In the genomic region with DNA sequence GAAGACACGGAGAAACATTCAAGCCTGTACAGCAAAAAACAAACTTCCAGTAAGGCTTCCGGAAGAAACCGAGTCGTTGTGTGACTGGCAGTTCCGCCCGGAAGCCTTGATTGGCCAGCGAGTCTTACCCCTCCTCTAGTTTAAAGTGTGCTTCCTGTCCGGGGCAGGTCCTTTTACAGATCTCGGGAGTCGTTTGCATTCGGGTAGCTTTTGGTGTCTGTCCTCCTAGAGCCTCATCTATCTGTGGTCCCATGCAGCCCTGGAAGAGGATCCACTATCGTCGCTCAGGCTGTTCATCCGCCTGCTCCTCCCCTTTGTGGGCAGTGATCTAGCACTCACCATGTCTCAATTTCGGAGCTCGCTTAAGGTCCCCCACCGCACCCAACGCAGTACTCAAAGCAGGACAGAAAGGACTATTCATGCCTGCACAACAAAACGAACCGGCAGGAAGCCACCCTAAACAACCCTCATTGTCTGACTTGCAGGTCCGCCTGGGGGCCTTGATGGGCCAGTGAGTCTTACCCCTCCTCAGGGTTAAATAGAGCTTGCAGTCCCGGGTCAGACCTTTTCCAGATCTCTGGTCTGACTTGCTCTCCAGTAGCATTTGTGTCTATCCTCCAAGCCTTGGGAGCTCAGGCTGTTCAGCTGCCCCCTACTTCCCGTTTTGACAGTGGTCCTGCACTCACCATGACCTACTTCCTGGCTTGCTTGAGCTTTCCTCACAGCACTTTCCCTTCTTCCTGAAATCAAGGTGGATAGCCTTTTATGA, we compare ENCODE assay signal across 8 mouse cellular contexts. TPM values are rescaled to one million over a fixed set of nuclear protein-coding genes. Genes with fewer than 3 reads are reported as not detected.
DNase-seq lines count a peak whose midpoint lies in the region; ATAC-seq lines count a peak whose summit lies in the region.

Zfp825 (minus strand) TSS at position 82 of the 769 bp plus-strand sequence.

- H3K4me3 ChIP-seq in hindbrain, embryonic 11.5 days (ENCODE audit: low read depth, low read length), result peak within 1 kb of the TSS; percentile 58

- DNase-seq in Muller cell, postnatal 12 days (ENCODE audit: inconsistent ontology term), result peak; percentile 83
- peak; percentile 72 for DNase-seq in cerebellum, adult 9-11 months
- peak; percentile 74 to 83 for DNase-seq in frontal cortex, adult 2 months (ENCODE audit: extremely low spot score in 1 of 2, low spot score in 1 of 2)
- DNase-seq in hindbrain, embryonic 11.5 days (ENCODE audit: low spot score), result peak; percentile 77
- peak; percentile 49 to 66 for DNase-seq in layer of hippocampus, postnatal 10 days (ENCODE audit: low spot score in 2 of 2)
- peak; percentile 83 for DNase-seq in lung, postnatal 10 days
- peak; percentile 63 for DNase-seq in ovary, postnatal 36 days (ENCODE audit: low spot score)
- DNase-seq in thymus, postnatal 25 days, result peak; percentile 75

- peak within 1 kb of the TSS; percentile 82 for H3K27ac ChIP-seq in hindbrain, embryonic 11.5 days (ENCODE audit: low read depth, low read length)

- no peaks in the 10 kb centered on the region for H3K27me3 ChIP-seq in hindbrain, embryonic 11.5 days (ENCODE audit: control insufficient read depth, insufficient read depth, low read length)

- H3K4me2 ChIP-seq in hindbrain, embryonic 11.5 days (replicated peaks; ENCODE audit: low read depth, low read length), result peak within 1 kb of the TSS; percentile 77

- ATAC-seq in hindbrain, embryonic 11.5 days (ENCODE audit: low FRiP score), result peak; percentile 98

- no peaks in the 10 kb centered on the region for H3K9me3 ChIP-seq in hindbrain, embryonic 11.5 days (ENCODE audit: control insufficient read depth, low read length)

- under 1% methylated on average over 23 of the region's 23 CpGs for WGBS in hindbrain, embryonic 11.5 days

- H3K4me1 ChIP-seq in hindbrain, embryonic 11.5 days (replicated peaks; ENCODE audit: control insufficient read depth, insufficient read depth, low read length), result no peaks in the 10 kb centered on the region

- no peaks in the 10 kb centered on the region for H3K36me3 ChIP-seq in hindbrain, embryonic 11.5 days (ENCODE audit: control insufficient read depth, insufficient read depth, low read length)

- peak within 1 kb of the TSS; percentile 75 for H3K9ac ChIP-seq in hindbrain, embryonic 11.5 days (ENCODE audit: low read depth, low read length)

RNA-seq across cellular contexts. Expression of gene Zfp825, which starts in this region (rescaled TPM):
- polyA plus RNA-seq in frontal cortex, adult 2 months (2012; rRNA removed), result 7.4 and 7.7 TPM in 2 replicates
- polyA plus RNA-seq in hindbrain, embryonic 11.5 days (2014; fragmentation: Nextera tagmentation; extraction: Ambion mirVana), result 19.1 and 21.6 TPM in 2 replicates
- total RNA-seq in layer of hippocampus, postnatal 10 days (2021), result 1 to 10 TPM; 4.9 to 8.4 TPM

Comparison
In these comparisons a context has a peak if more than half of its experiments do, and no peak if none do; other contexts are left out.
1. Peak in every context shown above with its lines: DNase-seq, ATAC-seq, H3K4me3 ChIP-seq and H3K27ac ChIP-seq.